Mouse (Mus musculus) MEL (cell line): Measurements from ENCODE around the gene Fance. TPM values are rescaled to one million over a fixed set of nuclear protein-coding genes. Genes with fewer than 3 reads are reported as not detected.
A peak's percentile ranks its signal among the peaks of the same experiment; 100 is the strongest.

Source experiments
- DNase-seq: peaks from one replicate; pipeline ENCODE4 v3.0.0; 2011; ENCODE audit warnings: low read depth, low spot score
- H3K27ac ChIP-seq: 2 replicates; pipeline ENCODE4 v1.5.1; 2012; ENCODE audit warnings: low read depth, mild to moderate bottlenecking, control low read depth, low read length, moderate library complexity; ENCODE audit not compliant: control insufficient read depth
- H3K27me3 ChIP-seq, 2 experiments: fragments of 150-350 bp in 1 of 2; sonication (generic) in 1 of 2; 2 replicates each; pipeline ENCODE4 v1.6.1; 2012; ENCODE audit warnings: low read length in 2 of 2, mild to moderate bottlenecking in 2 of 2, improper control_type of control experiment in 1 of 2, moderate library complexity in 1 of 2; ENCODE audit not compliant: insufficient read depth in 2 of 2, control insufficient read depth in 1 of 2
- H3K36me3 ChIP-seq, 2 experiments: 2 replicates each; pipeline ENCODE4 v1.6.1; 2012 to 2014; ENCODE audit warnings: low read length in 2 of 2, improper control_type of control experiment in 1 of 2, inconsistent platforms in 1 of 2, mild to moderate bottlenecking in 1 of 2; ENCODE audit not compliant: insufficient read depth in 2 of 2, control insufficient read depth in 1 of 2
- H3K4me1 ChIP-seq, 2 experiments: fragments of 150-350 bp in 1 of 2; sonication (generic) in 1 of 2; 2 replicates each; pipeline ENCODE4 v1.6.1; 2012; ENCODE audit warnings: low read length in 2 of 2, improper control_type of control experiment in 1 of 2, mild to moderate bottlenecking in 1 of 2; ENCODE audit not compliant: insufficient read depth in 2 of 2, control insufficient read depth in 1 of 2
- H3K4me3 ChIP-seq, 2 experiments: fragments of 150-350 bp in 1 of 2; sonication (generic) in 1 of 2; 2 replicates each; pipeline ENCODE4 v1.5.1; 2012; ENCODE audit warnings: low read depth in 2 of 2, low read length in 2 of 2, mild to moderate bottlenecking in 2 of 2, moderate library complexity in 2 of 2, control low read depth in 1 of 2, improper control_type of control experiment in 1 of 2; ENCODE audit not compliant: control insufficient read depth in 1 of 2, insufficient read depth in 1 of 2
- H3K79me2 ChIP-seq: 2 replicates; pipeline ENCODE4 v1.6.1; 2012; ENCODE audit warnings: mild to moderate bottlenecking, low read length, moderate library complexity; ENCODE audit not compliant: control insufficient read depth, poor library complexity, insufficient read depth
- H3K9ac ChIP-seq: 2 replicates; pipeline ENCODE4 v1.6.1; 2012; ENCODE audit warnings: low read depth, mild to moderate bottlenecking, control low read depth, low read length, moderate library complexity; ENCODE audit not compliant: control insufficient read depth, poor library complexity, severe bottlenecking
- H3K9me3 ChIP-seq: fragments of 150-350 bp; sonication (generic); replicated peaks from 2 replicates; pipeline ENCODE4 v1.6.1; 2012; ENCODE audit warnings: mild to moderate bottlenecking, low read length, improper control_type of control experiment, moderate library complexity; ENCODE audit not compliant: insufficient read depth
- CHD1 ChIP-seq: IDR thresholded peaks from 2 replicates; pipeline ENCODE4 v1.6.1; 2012; ENCODE audit warnings: low read depth, mild to moderate bottlenecking, inconsistent platforms, low read length, improper control_type of control experiment
- CHD2 ChIP-seq: IDR thresholded peaks from 2 replicates; pipeline ENCODE4 v1.6.1; 2011; ENCODE audit warnings: low read length, improper control_type of control experiment
- CTCF ChIP-seq, 3 experiments: IDR thresholded peaks in 2 of 3; conservative IDR thresholded peaks in 1 of 3; 2 replicates each; pipeline ENCODE4 v1.5.1; 2011 to 2012; ENCODE audit warnings: low read length in 3 of 3, low read depth in 2 of 3, mild to moderate bottlenecking in 2 of 3, improper control_type of control experiment in 1 of 3, inconsistent platforms in 1 of 3, mixed read lengths in 1 of 3, moderate library complexity in 1 of 3; ENCODE audit not compliant: control insufficient read depth in 1 of 3, insufficient read depth in 1 of 3, poor library complexity in 1 of 3, severe bottlenecking in 1 of 3
- E2F4 ChIP-seq: IDR thresholded peaks from 2 replicates; pipeline ENCODE4 v1.6.1; 2011; ENCODE audit warnings: low read depth, low read length, improper control_type of control experiment, borderline replicate concordance
- EP300 ChIP-seq, 2 experiments: IDR thresholded peaks; 2 replicates each; pipeline ENCODE4 v1.6.1; 2011; ENCODE audit warnings: improper control_type of control experiment in 2 of 2, low read length in 2 of 2, low read depth in 1 of 2, mild to moderate bottlenecking in 1 of 2
- JUND ChIP-seq: IDR thresholded peaks from 2 replicates; pipeline ENCODE4 v1.6.1; 2011; ENCODE audit warnings: low read depth, mild to moderate bottlenecking, improper control_type of control experiment, low read length
- KAT2A ChIP-seq: conservative IDR thresholded peaks from 2 replicates; pipeline ENCODE4 v1.6.1; 2012; ENCODE audit warnings: low read depth, low read length, improper control_type of control experiment, inconsistent platforms
- MAFK ChIP-seq: IDR thresholded peaks from 2 replicates; pipeline ENCODE4 v1.6.1; 2011; ENCODE audit warnings: low read depth, mild to moderate bottlenecking, low read length, improper control_type of control experiment, borderline replicate concordance
- MAX ChIP-seq: IDR thresholded peaks from 2 replicates; pipeline ENCODE4 v1.6.1; 2011; ENCODE audit warnings: low read length, improper control_type of control experiment
- MAZ ChIP-seq: IDR thresholded peaks from 2 replicates; pipeline ENCODE4 v1.6.1; 2012; ENCODE audit warnings: low read depth, mild to moderate bottlenecking, inconsistent platforms, low read length, improper control_type of control experiment
- MYB ChIP-seq: IDR thresholded peaks from 2 replicates; pipeline ENCODE4 v1.6.1; 2011; ENCODE audit warnings: mild to moderate bottlenecking, low read depth, low read length, improper control_type of control experiment
- MYC ChIP-seq: IDR thresholded peaks from 2 replicates; pipeline ENCODE4 v1.6.1; 2011; ENCODE audit warnings: low read depth, mild to moderate bottlenecking, low read length, improper control_type of control experiment, moderate library complexity
- NELFE ChIP-seq: IDR thresholded peaks from 2 replicates; pipeline ENCODE4 v1.6.1; 2011; ENCODE audit warnings: low read depth, low read length, improper control_type of control experiment
- RCOR1 ChIP-seq: IDR thresholded peaks from 2 replicates; pipeline ENCODE4 v1.6.1; 2012; ENCODE audit warnings: low read depth, mild to moderate bottlenecking, inconsistent platforms, low read length, improper control_type of control experiment
- UBTF ChIP-seq: IDR thresholded peaks from 2 replicates; pipeline ENCODE4 v1.6.1; 2012; ENCODE audit warnings: low read depth, mild to moderate bottlenecking, inconsistent platforms, low read length, improper control_type of control experiment, moderate library complexity, borderline replicate concordance; ENCODE audit not compliant: insufficient read depth
- USF1 ChIP-seq: IDR thresholded peaks from 2 replicates; pipeline ENCODE4 v1.6.1; 2014; ENCODE audit warnings: low read depth, mild to moderate bottlenecking, inconsistent platforms, low read length, improper control_type of control experiment, moderate library complexity
- USF2 ChIP-seq, 2 experiments: IDR thresholded peaks; 2 replicates each; pipeline ENCODE4 v1.6.1; 2011 to 2012; ENCODE audit warnings: improper control_type of control experiment in 2 of 2, low read length in 2 of 2, borderline replicate concordance in 1 of 2, inconsistent platforms in 1 of 2, low read depth in 1 of 2, mild to moderate bottlenecking in 1 of 2; ENCODE audit not compliant: insufficient read depth in 1 of 2
- ZKSCAN1 ChIP-seq: IDR thresholded peaks from 2 replicates; pipeline ENCODE4 v1.6.1; 2012; ENCODE audit warnings: low read depth, mild to moderate bottlenecking, inconsistent platforms, low read length, improper control_type of control experiment, moderate library complexity
- polyA plus RNA-seq, 2 experiments: library from polyadenylated mRNA; stranded (reverse) in 1 of 2; unstranded in 1 of 2; fragments of >175 nt in 1 of 2; fragments of >200 nt in 1 of 2; gene quantifications; 2 replicates each; pipeline versions ENCODE4 v1.2.1 to v1.2.4; 2012; ENCODE audit warnings: low replicate concordance in 2 of 2, low read depth in 1 of 2; ENCODE audit not compliant: insufficient read length in 2 of 2, insufficient read depth in 1 of 2, missing spikeins in 1 of 2
- total RNA-seq: library from RNA; depleted of rRNA; stranded (reverse); fragments of 300-350 nt; gene quantifications from 2 replicates; pipeline ENCODE4 v1.2.3, GENCODE M21; 2012

The Fance gene
- total and polyA plus RNA-seq, 3 experiments = 51.2 to 382 (median 105) TPM

DNA sequence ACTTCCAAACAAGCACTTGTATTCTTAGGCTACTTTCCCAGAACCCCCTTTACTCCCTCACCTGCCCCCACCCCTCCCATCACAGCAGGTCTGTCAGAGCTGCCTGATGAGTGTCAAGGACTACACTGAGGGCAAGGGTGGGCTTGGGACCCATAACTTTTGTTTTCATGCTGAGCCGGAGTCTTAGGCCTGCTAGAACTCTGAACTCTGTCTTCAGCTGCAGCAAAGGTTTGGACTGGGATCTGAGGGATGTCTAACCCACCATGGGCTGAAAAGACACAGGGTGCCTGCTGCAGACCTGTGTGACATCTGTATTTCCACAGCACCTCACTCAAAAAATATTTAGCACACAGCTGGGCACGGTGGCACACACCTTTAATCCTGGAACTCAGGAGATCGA, 13.6 kb downstream of the Fance start:
- Histone ChIP-seq H3K27ac (no peak overlapping the region), H3K4me1 (peaks cover 0 to 8% of the 10 kb centered on the region in 2 experiments; a peak in 1 of 4 replicates), H3K9me3 (no peaks in the 10 kb centered on the region), H3K4me3 (no peak overlapping the region), H3K36me3 (peaks cover 5 to 7% of the 10 kb centered on the region in 2 experiments), H3K79me2 (peaks cover 24% of the 10 kb centered on the region), H3K27me3 (no peaks in the 10 kb centered on the region), H3K9ac (no peak overlapping the region)
- no peak for DNase-seq
- TF ChIP-seq CTCF (IDR thresholded peaks at IDR 0.05 in 2 of 3, conservative IDR thresholded peaks at IDR 0.05 in 1 of 3; ENCODE audit: control insufficient read depth in 1 of 3, insufficient read depth in 1 of 3, low read depth in 2 of 3, low read length in 3 of 3, poor library complexity in 1 of 3, severe bottlenecking in 1 of 3) = no peak
- no peak for TF ChIP-seq MYC
- no peak for TF ChIP-seq CHD2
- TF ChIP-seq MAZ = no peak
- no peak for TF ChIP-seq JUND
- no peak for TF ChIP-seq MAFK
- TF ChIP-seq CHD1 = no peak
- TF ChIP-seq UBTF = no peak
- no peak for TF ChIP-seq NELFE
- no peak for TF ChIP-seq ZKSCAN1
- no peak for TF ChIP-seq RCOR1
- TF ChIP-seq MYB = no peak
- no peak for TF ChIP-seq EP300 (IDR thresholded peaks at IDR 0.05; ENCODE audit: low read depth in 1 of 2, low read length in 2 of 2)
- TF ChIP-seq USF2 (IDR thresholded peaks at IDR 0.05; ENCODE audit: borderline replicate concordance in 1 of 2, insufficient read depth in 1 of 2, low read depth in 1 of 2, low read length in 2 of 2) = no peak

DNA sequence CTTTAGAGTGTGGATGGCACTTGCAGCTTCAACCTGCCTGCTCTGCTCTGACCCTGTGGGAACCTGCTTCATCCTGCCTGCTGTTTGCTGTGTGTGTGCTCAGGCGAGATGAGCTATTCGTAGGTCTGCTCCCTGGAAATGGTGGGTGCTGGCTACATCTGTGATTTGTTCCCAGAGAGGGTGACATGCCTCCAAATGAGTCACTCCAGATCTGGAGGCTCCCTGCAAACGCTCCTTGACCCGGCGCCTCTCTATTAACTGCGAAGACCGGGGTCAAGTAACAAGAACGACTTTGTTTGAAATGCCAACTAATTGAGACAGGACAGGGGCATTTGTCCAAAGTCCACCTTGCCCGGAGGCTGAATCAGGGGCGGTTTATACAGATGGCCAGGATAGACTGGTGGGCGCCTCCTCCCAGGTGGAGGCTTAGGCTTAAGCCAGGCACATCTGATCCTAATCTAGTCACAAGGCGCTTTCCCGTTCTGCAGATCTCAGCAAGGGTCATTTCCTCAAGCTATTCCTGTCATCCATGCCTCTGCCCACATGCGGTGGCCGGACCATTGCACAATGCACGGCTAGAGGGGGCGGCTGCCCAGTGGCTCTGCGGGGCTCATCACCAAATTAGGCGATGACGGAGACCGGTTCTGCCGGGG, 14.5 kb downstream of the Fance start:
- TF ChIP-seq KAT2A = no peak
- 0 out of 2 replicates have a peak, but pooled peaks have one; percentile 15 for TF ChIP-seq USF1
- 0 out of 2 replicates have a peak, but pooled peaks have one; percentile 26 for TF ChIP-seq CHD1
- no peak for TF ChIP-seq E2F4
- TF ChIP-seq MAX = no peak
- TF ChIP-seq MAZ = no peak
- no peak for TF ChIP-seq MYC
- H3K4me1 ChIP-seq = peaks cover 0 to 8% of the 10 kb centered on the region in 2 experiments; a peak in 1 of 4 replicates
- DNase-seq = peak; percentile 40

More for the DNA sequence above, 14.5 kb downstream of the Fance start:
- Histone ChIP-seq H3K27me3 (no peaks in the 10 kb centered on the region), H3K27ac (peak overlapping the region; percentile 59), H3K36me3 (peaks cover 5 to 7% of the 10 kb centered on the region in 2 experiments), H3K79me2 (peaks cover 24% of the 10 kb centered on the region), H3K9ac (peak overlapping the region; percentile 94), H3K9me3 (no peaks in the 10 kb centered on the region), H3K4me3 (peak overlapping the region; percentile 36 to 66)
